Mouse (Mus musculus) layer of hippocampus, adult 2 months (tissue): ENCODE results near the gene March4. TPM values are rescaled to one million over a fixed set of nuclear protein-coding genes. Genes with fewer than 3 reads are reported as not detected.

Source experiments
- DNase-seq, 2 experiments: peaks; one replicate each; pipeline ENCODE4 v3.0.0; 2022; ENCODE audit warnings: low spot score in 2 of 2
- H3K27ac ChIP-seq: fragments of 200-600 bp; 2 replicates; pipeline ENCODE4 v1.8.1; 2022
- H3K4me3 ChIP-seq: fragments of 200-600 bp; 2 replicates; pipeline ENCODE4 v1.8.1; 2022; ENCODE audit warnings: mild to moderate bottlenecking
- CTCF ChIP-seq: fragments of 200-600 bp; conservative IDR thresholded peaks from 2 replicates; pipeline ENCODE4 v1.8.1; 2022; ENCODE audit warnings: antibody characterized with exemption, mild to moderate bottlenecking, moderate library complexity
- total RNA-seq, 2 experiments: library from RNA; stranded (reverse); gene quantifications; 2 replicates each; pipeline ENCODE4 v1.2.3; 2021

The March4 gene
- total RNA-seq, 2 experiments from 2014 or later = 17.6 to 19.7 TPM

DNA sequence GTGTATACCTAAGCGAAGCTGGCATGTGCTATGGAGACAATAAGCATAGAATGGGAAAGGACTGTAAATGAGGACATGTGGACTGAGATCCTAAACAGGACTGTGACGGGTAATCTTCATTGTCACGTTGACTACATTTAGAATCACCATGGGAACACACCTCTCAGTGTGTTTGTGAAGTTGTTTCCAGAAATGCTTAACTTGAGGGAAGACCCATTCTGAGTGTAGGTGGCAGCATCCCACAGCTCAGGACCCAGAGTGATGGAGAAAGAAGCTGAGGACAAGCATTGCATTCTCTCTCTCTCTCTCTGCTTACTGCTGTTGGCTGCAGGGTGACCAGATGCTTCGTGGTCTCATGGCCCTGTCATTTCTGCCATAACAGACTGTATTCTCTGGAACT is 79.1 kb downstream of the March4 start:
- no peak for DNase-seq
- Histone ChIP-seq H3K4me3 (no peak overlapping the region), H3K27ac (no peak overlapping the region)
- TF ChIP-seq CTCF = 0 out of 2 replicates have a peak, but pooled peaks have one; percentile 23

DNA sequence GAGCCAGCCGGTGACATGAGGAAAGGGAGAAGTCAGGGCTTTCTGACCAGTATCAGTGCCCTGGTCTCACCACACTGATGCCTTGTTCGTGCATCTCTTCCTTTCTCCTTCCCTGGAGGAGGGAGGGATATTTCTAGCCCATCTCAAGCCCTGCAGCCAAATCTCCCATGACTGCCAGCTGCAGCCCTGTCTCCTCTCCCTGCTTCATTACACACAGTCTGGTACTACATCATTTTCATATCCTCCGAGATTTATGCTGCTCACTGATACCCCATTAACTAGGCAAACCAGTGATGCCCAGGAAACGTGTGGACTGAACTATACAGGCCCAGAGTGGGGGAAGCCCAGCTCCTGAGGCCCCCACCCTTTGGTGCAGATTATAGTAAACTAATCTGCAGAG is 80.8 kb downstream of the March4 start:
- no peak for DNase-seq
- Histone ChIP-seq H3K4me3 (no peak overlapping the region), H3K27ac (no peak overlapping the region)
- no peak for TF ChIP-seq CTCF

DNA sequence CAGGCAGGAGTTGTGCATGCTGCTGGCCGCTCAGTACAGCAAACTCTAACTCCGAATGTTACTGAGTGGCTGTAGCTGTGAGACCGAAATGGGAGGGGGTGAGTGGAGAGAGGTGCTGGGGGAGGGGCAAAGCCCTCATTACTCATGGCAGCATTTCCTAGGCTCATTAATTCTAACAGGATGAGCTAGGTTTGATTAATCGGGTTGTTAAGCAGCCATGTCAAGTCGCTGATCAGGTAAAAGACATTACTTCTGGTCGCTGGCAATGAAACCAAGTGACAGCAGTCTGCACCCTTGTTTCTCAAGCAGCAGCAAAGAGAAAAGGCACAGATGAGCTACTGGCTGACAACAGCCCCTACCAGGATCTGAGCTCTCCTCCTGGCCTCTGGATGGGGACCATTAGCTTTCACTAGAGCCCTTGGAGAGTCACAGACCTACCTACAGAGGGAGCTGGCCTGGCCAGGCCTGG is 82.0 kb downstream of the March4 start:
- DNase-seq = no peak
- Histone ChIP-seq H3K4me3 (no peak overlapping the region), H3K27ac (no peak overlapping the region)
- TF ChIP-seq CTCF = 0 out of 2 replicates have a peak, but pooled peaks have one; percentile 3

DNA sequence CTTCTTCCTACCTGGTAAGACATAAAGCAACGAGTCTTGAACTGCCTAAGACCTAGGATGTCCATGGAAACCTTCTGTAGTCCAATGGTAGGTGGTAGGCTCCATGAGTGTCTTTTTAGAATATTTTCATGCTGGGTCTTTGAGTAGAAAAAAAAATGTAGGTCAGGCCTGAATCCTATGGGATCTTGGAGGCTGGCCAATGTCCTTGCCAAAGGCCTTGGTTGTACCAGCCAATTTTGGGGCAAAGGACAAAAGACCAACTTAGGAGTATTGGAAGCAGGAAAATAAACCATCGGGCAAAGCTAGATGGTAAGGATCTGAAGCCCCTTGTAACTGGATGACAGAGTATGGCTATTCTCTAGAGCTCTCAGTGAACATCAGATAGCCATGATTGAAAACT is 83.9 kb downstream of the March4 start:
- DNase-seq = no peak
- TF ChIP-seq CTCF = no peak

DNA sequence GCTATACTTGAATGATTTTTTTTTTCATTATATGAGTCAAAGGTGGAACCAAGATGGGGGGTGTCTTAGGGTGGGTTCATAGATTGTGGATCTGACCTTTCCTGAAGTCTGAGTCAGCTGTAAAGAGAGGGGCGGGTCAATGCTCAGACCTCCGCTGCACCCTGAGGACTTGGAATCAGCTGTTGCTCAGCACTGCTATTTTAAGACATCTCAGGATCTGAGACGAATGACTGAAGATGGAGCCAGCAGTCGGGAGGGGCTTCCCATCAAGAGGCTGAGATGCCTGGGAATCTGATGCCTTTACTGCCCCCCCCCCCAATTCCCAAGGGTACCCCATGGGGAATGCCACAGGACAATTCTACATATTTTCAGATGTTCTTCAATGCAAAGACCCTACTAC is 85.9 kb downstream of the March4 start:
- DNase-seq = no peak
- Histone ChIP-seq H3K4me3 (no peak overlapping the region), H3K27ac (no peak overlapping the region)
- TF ChIP-seq CTCF = no peak

More for the DNA sequence above, 83.9 kb downstream of the March4 start:
- no peak overlapping the region for H3K4me3 ChIP-seq
- no peak overlapping the region for H3K27ac ChIP-seq

DNA sequence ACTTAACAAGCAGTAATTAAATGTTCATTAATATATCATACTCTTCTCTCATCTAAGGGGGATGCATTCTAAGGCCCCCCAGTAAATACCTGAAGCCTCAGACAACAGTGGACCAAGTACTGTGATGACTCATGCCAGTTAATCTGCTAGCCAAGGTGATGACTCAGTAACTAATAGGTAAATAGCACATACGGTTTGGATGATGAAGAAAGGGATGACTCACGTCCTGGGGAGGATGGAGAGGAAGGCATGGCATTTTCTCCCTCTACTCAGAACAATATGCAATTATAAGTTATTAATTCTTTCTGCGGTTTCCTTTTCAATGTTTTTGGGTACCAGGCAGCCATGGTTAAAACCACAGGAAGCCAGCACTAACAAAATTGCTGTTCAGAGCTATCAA is 87.0 kb downstream of the March4 start:
- TF ChIP-seq CTCF = no peak
- no peak for DNase-seq
- no peak overlapping the region for H3K4me3 ChIP-seq
- no peak overlapping the region for H3K27ac ChIP-seq

DNA sequence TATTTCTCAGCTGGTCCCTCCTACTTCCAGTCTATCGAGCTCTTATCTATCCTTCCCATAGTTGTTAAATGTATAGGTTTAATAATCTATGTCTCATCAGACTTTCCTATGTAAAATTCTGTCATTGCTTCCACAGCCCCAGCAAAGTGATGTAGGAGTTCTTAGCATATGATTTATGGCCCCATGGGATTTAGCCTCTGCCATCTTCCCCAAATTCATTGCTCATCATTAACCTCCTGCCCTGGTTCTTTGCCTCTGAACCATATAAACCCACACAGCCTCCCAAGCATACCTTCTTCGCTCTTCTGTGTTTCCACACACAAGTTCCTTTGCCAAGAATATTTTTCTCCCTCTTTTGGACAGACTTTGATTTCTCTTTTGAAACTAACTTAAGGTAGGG is 94.0 kb downstream of the March4 start:
- Histone ChIP-seq H3K27ac (no peak overlapping the region), H3K4me3 (no peak overlapping the region)
- no peak for DNase-seq
- no peak for TF ChIP-seq CTCF

DNA sequence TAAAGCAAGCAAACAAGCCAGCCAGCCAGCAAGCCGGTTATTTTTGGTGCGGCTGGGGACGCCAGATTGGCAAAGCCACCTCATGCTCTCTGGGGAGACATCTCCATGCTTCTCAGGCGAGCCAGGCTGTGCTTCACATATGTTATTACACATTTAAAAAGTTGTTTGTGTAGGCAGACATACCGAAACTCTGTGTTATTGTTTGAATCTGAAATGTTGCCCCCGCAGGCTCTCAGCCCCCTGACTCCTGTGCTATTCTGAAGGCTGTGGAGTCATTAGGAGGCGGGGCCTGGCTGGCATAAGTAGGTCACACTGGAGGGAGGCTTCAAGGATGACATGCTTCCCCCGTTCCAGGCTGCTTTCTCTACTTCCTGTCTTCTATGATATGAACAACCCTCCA is 97.6 kb downstream of the March4 start:
- Histone ChIP-seq H3K4me3 (no peak overlapping the region), H3K27ac (peak overlapping the region; percentile 3; the same call in 1 of the 2 replicates)
- no peak for TF ChIP-seq CTCF
- peak; percentile 63 to 65 for DNase-seq

DNA sequence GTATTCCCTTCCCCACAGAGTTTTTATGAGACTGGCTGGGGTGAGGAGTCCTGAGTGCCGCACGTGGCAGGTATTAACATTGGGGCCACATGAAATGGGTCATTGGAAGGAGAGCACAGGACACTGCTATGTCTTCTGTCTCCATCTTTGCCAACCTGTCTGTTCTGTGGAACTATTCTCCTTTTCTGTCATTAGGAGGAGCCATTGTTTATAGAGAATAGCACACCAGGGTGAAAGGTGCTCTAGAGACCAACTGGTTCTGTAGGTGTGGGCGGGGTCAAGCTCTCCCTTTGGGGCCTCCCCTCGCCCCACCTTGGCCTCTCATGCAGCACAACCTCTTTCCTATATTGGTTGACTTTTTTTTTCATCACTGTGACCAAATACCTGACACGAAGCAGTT is 99.8 kb downstream of the March4 start:
- Histone ChIP-seq H3K4me3 (no peak overlapping the region), H3K27ac (no peak overlapping the region)
- TF ChIP-seq CTCF = 0 out of 2 replicates have a peak, but pooled peaks have one; percentile 10
- DNase-seq = no peak

DNA sequence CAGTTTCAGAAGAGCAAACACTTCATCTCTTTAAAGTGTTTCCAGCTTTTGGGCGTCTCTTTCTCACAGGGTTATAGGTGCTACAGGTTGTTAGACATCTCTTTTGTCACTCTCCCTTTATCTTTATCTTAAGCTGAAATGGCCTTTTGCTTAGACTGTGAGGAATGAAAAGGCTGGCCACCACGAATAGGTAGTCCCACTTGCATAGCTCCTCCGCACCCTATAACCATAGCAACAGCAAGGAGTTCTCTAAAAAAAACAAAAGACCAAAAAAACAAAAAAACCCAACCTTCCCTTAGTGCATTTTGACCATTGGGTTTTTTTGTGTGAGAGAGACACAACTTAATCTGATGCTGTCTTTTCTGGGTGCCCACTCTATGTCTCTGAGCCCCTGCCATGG is 102.2 kb downstream of the March4 start:
- no peak for TF ChIP-seq CTCF
- H3K4me3 ChIP-seq = no peak overlapping the region
- no peak for DNase-seq
- no peak overlapping the region for H3K27ac ChIP-seq

DNA sequence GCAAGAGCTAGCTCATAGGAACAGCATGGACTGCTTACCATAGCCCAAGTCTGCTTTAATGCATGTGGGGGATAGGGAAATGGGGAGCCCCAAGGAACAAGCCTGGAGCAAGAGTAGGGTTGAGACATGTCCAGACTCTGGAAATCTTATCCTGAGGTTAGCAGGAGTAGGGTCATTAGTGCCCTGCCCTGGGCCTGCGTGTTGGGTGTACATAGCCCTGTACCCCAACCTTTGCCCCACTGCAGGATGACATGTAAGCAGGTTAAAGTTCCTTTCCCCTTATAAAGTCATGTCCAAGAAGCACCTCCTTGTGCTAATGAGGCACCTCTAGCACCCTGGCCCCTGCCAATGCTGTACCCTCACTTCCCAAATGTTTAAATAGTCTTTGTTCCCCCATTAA is 104.2 kb downstream of the March4 start:
- no peak overlapping the region for H3K4me3 ChIP-seq
- DNase-seq = no peak
- no peak overlapping the region for H3K27ac ChIP-seq
- no peak for TF ChIP-seq CTCF

DNA sequence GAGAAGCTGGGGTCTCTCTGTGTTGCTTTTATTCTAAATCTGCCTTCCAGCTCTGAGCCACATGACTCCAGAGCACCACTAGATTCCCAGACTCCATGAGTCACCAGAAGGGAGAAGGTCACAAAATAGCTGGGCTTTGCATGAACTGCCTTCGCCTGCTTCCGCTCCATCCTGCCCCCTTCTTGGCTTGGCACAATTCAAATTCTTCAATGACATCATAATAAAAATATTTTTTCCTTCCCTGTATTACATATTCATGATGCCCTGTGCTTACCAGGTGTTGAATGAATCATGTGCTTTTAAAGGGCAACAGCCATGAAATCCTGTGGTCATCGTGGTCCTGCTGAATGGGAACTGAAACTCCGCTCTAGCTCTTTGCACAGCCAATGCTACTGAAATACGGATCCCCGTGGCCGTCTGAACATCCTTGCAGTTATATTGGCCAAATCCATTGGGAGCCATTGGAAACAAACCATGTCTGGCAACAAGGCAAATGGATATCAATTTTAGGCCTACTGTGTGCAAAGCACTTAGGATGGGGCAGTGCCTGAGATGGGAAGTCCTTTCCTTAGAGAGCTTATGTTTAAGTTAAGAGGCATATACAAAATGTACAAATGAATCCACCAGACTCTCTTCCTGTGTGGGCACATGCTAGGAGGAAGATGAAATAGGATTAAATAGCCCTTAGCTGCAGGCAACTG is 107.5 kb downstream of the March4 start:
- no peak overlapping the region for H3K27ac ChIP-seq
- TF ChIP-seq CTCF = no peak
- no peak overlapping the region for H3K4me3 ChIP-seq
- no peak for DNase-seq

DNA sequence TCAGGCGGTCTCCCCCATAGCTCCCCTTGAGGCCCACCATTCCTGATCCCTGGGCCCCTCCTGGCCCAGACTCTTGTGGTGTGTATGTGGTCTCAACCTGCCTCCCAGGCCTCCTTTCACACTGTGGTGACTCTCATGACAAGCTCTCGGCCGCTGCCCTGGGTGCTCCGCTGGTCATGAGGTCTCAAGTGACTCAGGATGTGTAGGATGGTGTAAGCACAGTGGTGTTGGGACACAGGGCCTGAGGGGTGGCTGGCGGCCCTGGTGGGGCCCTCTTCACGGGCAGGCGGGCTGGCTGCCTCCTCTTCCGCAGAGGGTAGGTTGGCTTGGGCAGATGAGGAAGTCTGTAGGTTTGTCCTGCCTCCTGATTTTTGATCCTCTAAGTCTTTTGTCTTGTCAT is 108.2 kb downstream of the March4 start:
- DNase-seq = no peak
- no peak for TF ChIP-seq CTCF
- Histone ChIP-seq H3K27ac (no peak overlapping the region), H3K4me3 (no peak overlapping the region)

DNA sequence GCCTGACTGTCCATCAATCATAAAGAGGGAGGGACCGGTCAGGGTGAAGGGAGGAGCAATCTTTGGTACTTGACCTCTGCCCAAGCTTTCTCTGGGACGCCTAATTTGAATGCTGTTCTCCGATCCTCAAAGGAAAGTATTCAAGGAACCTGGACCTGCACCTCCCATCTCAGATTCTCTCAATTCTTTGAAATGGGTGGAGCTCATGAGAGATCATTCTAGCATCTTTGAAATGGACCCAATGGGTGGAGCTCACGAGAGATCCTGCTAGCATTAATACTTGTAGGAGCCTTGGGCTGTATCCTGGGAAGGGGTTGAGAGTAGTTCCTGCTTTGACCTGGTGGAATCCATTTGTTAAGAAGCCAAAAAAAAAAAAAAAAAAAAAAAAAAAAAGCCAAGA is 110.3 kb downstream of the March4 start:
- no peak for DNase-seq
- no peak overlapping the region for H3K4me3 ChIP-seq
- TF ChIP-seq CTCF = no peak
- H3K27ac ChIP-seq = no peak overlapping the region
